Mouse (Mus musculus) lung, postnatal 0 days (tissue): ENCODE data around the gene Efs. TPM values are rescaled to one million over a fixed set of nuclear protein-coding genes. Genes with fewer than 3 reads are reported as not detected.

ENCODE experiments used
- ATAC-seq: fragments of 200-750 bp; cut with Nextera tagmentation; 2 replicates; pipeline ENCODE4 v1.8.0; 2017; ENCODE audit warnings: moderate library complexity
- DNase-seq: peaks from one replicate; pipeline ENCODE4 v3.0.0-alpha.2; 2016; ENCODE audit warnings: low spot score
- H3K27ac ChIP-seq: fragments of 300-500 bp; sonication (generic); 2 replicates; pipeline ENCODE4 v1.5.1; 2014; ENCODE audit warnings: antibody characterized with exemption, mild to moderate bottlenecking, low read length, mixed read lengths
- H3K27me3 ChIP-seq: fragments of 300-500 bp; sonication (generic); replicated peaks from 2 replicates; pipeline ENCODE4 v1.6.1; 2014; ENCODE audit warnings: low read length, mixed read lengths; ENCODE audit not compliant: insufficient read depth
- H3K36me3 ChIP-seq: fragments of 300-500 bp; sonication (generic); 2 replicates; pipeline ENCODE4 v1.6.1; 2014; ENCODE audit warnings: low read length, mixed read lengths; ENCODE audit not compliant: insufficient read depth
- H3K4me1 ChIP-seq: fragments of 300-500 bp; sonication (generic); 2 replicates; pipeline ENCODE4 v1.6.1; 2014; ENCODE audit warnings: antibody characterized with exemption, low read depth, low read length, mixed read lengths; ENCODE audit not compliant: insufficient read depth
- H3K4me2 ChIP-seq: fragments of 300-500 bp; sonication (generic); replicated peaks from 2 replicates; pipeline ENCODE4 v1.6.1; 2014; ENCODE audit warnings: low read depth, mild to moderate bottlenecking, low read length, moderate library complexity, mixed read lengths
- H3K4me3 ChIP-seq: fragments of 300-500 bp; sonication (generic); 2 replicates; pipeline ENCODE4 v1.5.1; 2014; ENCODE audit warnings: low read depth, low read length
- H3K9ac ChIP-seq: fragments of 300-500 bp; sonication (generic); replicated peaks from 2 replicates; pipeline ENCODE4 v1.6.1; 2014; ENCODE audit warnings: low read depth, mild to moderate bottlenecking
- H3K9me3 ChIP-seq: fragments of 300-500 bp; sonication (generic); 2 replicates; pipeline ENCODE4 v1.6.1; 2016; ENCODE audit warnings: low read length, mixed read lengths
- CTCF ChIP-seq: IDR thresholded peaks from 2 replicates; pipeline ENCODE4 v1.5.1; 2016; ENCODE audit warnings: antibody characterized with exemption, mild to moderate bottlenecking
- EP300 ChIP-seq: IDR thresholded peaks from 2 replicates; pipeline ENCODE4 v1.6.1; 2016; ENCODE audit warnings: antibody characterized with exemption, mild to moderate bottlenecking, control low read depth
- WGBS: fragments of 180-500 bp; shearing (Covaris S2); extraction: QIAGEN DNeasy Blood & Tissue Kit; methylation state at CpG from one replicate; pipeline ENCODE4 v1.1.7; 2014; 5-methylcytosine and 5-hydroxymethylcytosine counted together
- polyA plus RNA-seq: library from polyadenylated mRNA; unstranded; fragments of >200 nt; fragmentation: Nextera tagmentation; extraction: Ambion mirVana; gene quantifications from 2 replicates; pipeline ENCODE4 v1.2.1, GENCODE M21; 2015

Gene Efs
- polyA plus RNA-seq, 1 experiment from 2014 or later, result 8.5 TPM

- DNase-seq (peak; percentile 99), ATAC-seq (peak; percentile 99)
- under 1% methylated on average over 32 of the region's 38 CpGs for WGBS
- H3K36me3 ChIP-seq, result 0 out of 2 replicates have a peak, but pooled peaks cover 5% of the 10 kb centered on the region
- 0 out of 2 replicates have a peak, but pooled peaks have one; percentile 16 for TF ChIP-seq CTCF
- peak; percentile 39 for TF ChIP-seq EP300
- no peaks in the 10 kb centered on the region for H3K27me3 ChIP-seq
- H3K4me2 ChIP-seq, result peak overlapping the region; percentile 79
- peak overlapping the region; percentile 99 for H3K4me3 ChIP-seq
- H3K9ac ChIP-seq, result peak overlapping the region; percentile 96
- H3K27ac ChIP-seq, result peak overlapping the region; percentile 92
- H3K4me1 ChIP-seq, result peaks cover 8% of the 10 kb centered on the region; the same call in 1 of the 2 replicates
- H3K9me3 ChIP-seq, result no peaks in the 10 kb centered on the region
Measured at GRCm38 (mm10) chr14:54893651-54894181, 32.2 kb downstream of the Efs start.

DNA sequence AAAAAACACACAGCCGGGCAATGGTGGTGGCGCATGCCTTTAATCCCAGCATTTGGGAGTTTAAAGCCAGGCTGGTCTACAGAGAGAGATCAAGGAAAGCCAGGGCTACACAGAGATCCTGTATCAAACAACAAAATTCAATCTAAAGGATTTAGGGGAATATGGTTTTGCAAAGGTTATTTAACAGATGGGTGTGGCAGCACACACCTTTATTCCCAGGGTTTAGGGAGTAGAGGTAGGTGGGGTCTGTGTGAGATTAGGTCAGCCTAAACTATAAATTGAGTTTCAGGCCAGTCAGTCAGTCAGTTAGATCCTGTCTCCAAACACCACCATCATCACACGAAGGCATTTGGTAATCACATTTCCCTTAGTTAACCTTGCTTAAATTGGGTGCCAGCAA is 33.7 kb downstream of the Efs start, which contains the start of gene Pabpn1:
Pabpn1 (plus strand) TSS at position 301 of the 400 bp plus-strand sequence.
- TF ChIP-seq EP300 (no peak), CTCF (no peak)
- Histone ChIP-seq H3K36me3 (0 out of 2 replicates have a peak, but pooled peaks cover 4% of the 10 kb centered on the region), H3K9me3 (no peaks in the 10 kb centered on the region), H3K27ac (peak within 1 kb of the TSS; percentile 69), H3K9ac (peak within 1 kb of the TSS; percentile 19), H3K4me2 (peak within 1 kb of the TSS; percentile 48), H3K27me3 (no peaks in the 10 kb centered on the region), H3K4me1 (peaks cover 8% of the 10 kb centered on the region; the same call in 1 of the 2 replicates), H3K4me3 (peak within 1 kb of the TSS; percentile 99)
- WGBS, result 93% methylated on average over 3 of the region's 3 CpGs
- DNase-seq (no peak), ATAC-seq (no peak)

DNA sequence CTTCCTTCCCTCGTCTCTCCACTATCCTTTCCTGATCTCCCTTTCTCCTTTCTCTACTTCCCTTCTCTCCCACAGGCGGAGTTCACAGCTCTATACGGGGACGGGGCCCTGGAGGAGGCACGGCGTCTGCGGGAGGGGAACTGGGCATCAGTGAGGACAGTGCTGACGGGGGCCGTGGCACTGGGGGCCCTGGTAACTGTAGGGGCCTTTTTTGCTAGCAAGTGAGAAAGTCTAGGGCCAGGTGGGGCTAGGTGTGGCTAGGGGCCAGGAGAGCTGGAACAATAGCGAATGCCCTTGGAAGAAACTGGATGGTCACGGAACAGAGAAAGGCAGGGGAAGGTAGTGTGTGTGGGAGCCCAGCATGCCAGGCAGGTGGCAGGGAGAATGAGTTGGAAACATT is 40.6 kb downstream of the Efs start:
- TF ChIP-seq EP300 (no peak), CTCF (no peak)
- WGBS, result 90% methylated on average over 11 of the region's 11 CpGs
- ATAC-seq (no peak), DNase-seq (no peak)
- H3K9ac ChIP-seq, result no peak overlapping the region
- H3K4me2 ChIP-seq, result no peak overlapping the region
- peaks cover 4% of the 10 kb centered on the region; the same call in 1 of the 2 replicates for H3K4me1 ChIP-seq
- no peaks in the 10 kb centered on the region for H3K27me3 ChIP-seq
- H3K9me3 ChIP-seq, result no peaks in the 10 kb centered on the region
- no peak overlapping the region for H3K27ac ChIP-seq
- H3K4me3 ChIP-seq, result no peak overlapping the region
- H3K36me3 ChIP-seq, result 0 out of 2 replicates have a peak, but pooled peaks cover 4% of the 10 kb centered on the region

DNA sequence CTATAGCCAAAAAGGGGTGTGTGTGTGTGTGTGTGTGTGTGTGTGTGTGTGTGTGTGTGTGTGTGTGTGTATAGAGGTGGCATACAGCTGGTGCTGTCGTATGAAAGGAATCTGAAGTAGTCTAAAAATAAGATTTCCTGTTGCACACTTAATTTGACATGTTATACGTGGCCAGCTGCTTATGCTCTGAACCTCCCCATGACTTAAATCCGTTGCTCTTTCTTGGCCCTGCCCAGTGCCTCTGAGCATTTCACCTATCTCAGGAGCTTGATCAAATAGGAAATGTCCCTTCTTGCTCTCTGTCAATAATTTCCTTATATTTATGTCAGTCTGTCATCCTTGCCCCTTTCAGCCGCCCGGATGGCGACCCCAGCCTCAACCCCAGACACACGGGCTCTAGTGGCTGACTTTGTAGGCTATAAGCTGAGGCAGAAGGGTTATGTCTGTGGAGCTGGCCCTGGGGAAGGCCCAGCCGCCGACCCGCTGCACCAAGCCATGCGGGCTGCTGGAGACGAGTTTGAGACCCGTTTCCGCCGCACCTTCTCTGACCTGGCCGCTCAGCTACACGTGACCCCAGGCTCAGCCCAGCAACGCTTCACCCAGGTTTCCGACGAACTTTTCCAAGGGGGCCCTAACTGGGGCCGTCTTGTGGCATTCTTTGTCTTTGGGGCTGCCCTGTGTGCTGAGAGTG is 41.8 kb downstream of the Efs start:
- Histone ChIP-seq H3K4me1 (peaks cover 4% of the 10 kb centered on the region; the same call in 1 of the 2 replicates), H3K27me3 (no peaks in the 10 kb centered on the region), H3K4me3 (peak overlapping the region; percentile 63), H3K9me3 (no peaks in the 10 kb centered on the region), H3K36me3 (0 out of 2 replicates have a peak, but pooled peaks cover 4% of the 10 kb centered on the region), H3K9ac (peak overlapping the region; percentile 84), H3K27ac (peak overlapping the region; percentile 97), H3K4me2 (peak overlapping the region; percentile 70)
- TF ChIP-seq EP300 (no peak), CTCF (no peak)
- WGBS, result 19% methylated on average over 21 of the region's 21 CpGs
- DNase-seq, result no peak
- peak; percentile 44 for ATAC-seq

DNA sequence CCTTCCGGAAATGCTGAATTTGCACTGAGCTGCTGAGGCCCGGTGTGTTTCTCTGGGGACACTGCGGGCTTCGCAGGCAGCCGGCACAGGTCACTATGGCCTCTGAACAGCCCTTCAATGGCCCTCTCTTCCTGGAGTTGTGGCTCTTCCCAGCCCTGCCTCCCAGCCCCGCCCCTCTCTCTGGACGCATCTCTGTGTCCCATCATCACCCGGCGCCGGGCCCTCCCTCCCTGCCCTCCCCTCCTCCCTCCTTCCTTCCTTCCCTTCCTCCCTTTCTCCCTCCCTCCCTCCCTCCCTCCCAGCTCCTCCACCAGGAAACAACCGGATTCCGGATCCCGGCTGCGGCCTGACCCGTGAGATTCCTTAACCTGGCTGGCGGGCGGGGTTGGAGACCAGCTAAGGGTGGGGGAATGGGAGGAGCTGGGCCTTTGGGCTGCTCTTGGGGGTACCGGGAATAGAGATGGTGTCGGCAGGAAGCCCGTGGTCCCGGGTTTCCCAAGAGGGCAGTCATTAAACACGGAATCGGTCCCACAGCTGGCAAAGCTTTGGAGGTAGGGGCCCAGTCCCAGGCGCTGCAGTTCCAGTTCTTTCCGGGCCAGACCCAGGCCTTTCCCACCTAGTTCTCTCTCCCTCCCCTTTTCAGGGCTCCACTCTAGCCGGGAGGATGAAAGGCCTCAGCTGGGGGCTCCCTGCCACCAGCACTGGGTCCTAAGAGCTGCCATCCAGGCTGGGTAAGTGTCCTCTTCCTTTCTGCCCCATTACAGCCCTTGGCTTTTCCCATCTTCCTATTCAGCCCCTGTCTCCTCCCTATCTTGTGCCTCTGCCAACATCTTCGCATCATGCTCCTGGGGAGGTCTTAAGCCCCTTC is 42.5 kb downstream of the Efs start, which contains the start of the genes Bcl2l2 and Gm20521:
Bcl2l2 (plus strand) TSS at position 224 of the 868 bp plus-strand sequence.
Gm20521 (plus strand) TSS at position 288 of the 868 bp plus-strand sequence.
- Histone ChIP-seq H3K27ac (peak within 1 kb of the TSS; percentile 97), H3K4me3 (peak within 1 kb of the TSS; percentile 63), H3K4me2 (peak within 1 kb of the TSS; percentile 70), H3K9ac (peak within 1 kb of the TSS; percentile 84), H3K4me1 (peaks cover 4% of the 10 kb centered on the region; the same call in 1 of the 2 replicates), H3K9me3 (no peaks in the 10 kb centered on the region), H3K36me3 (0 out of 2 replicates have a peak, but pooled peaks cover 4% of the 10 kb centered on the region), H3K27me3 (no peaks in the 10 kb centered on the region)
- ATAC-seq, result peak; percentile 95
- DNase-seq, result peak; percentile 95
- WGBS, result 2% methylated on average over 22 of the region's 27 CpGs
- TF ChIP-seq CTCF, result no peak
